Mouse (Mus musculus) CH12.LX (cell line): Measurements from ENCODE around the gene Ppm1k. TPM values are rescaled to one million over a fixed set of nuclear protein-coding genes. Genes with fewer than 3 reads are reported as not detected.

Experiments
- DNase-seq: peaks from one replicate; pipeline ENCODE4 v3.0.0-alpha.2; 2013; ENCODE audit errors: extremely low read depth
- H3K27ac ChIP-seq: 2 replicates; pipeline ENCODE4 v1.5.1; 2012; ENCODE audit warnings: low read depth, mild to moderate bottlenecking, control low read depth, moderate library complexity; ENCODE audit not compliant: insufficient read depth
- H3K27me3 ChIP-seq: replicated peaks from 2 replicates; pipeline ENCODE3; 2012; ENCODE audit warnings: inconsistent platforms
- H3K36me3 ChIP-seq, 2 experiments: replicated peaks in 1 of 2; 2 replicates each; pipeline versions ENCODE3 to v1.6.1; 2012; ENCODE audit warnings: inconsistent platforms in 1 of 2, low read length in 1 of 2, mild to moderate bottlenecking in 1 of 2, mixed read lengths in 1 of 2, moderate library complexity in 1 of 2; ENCODE audit not compliant: control insufficient read depth in 1 of 2, insufficient read depth in 1 of 2
- H3K4me1 ChIP-seq, 2 experiments: 2 replicates each; pipeline ENCODE4 v1.6.1; 2012; ENCODE audit warnings: inconsistent platforms in 1 of 2, moderate library complexity in 1 of 2; ENCODE audit not compliant: insufficient read depth in 2 of 2, control insufficient read depth in 1 of 2
- H3K4me2 ChIP-seq: 2 replicates; pipeline ENCODE4 v1.6.1; 2012; ENCODE audit warnings: low read depth, mild to moderate bottlenecking, control low read depth; ENCODE audit not compliant: poor library complexity, insufficient read depth, severe bottlenecking
- H3K4me3 ChIP-seq, 3 experiments: fragments of 150-350 bp in 1 of 3; sonication (generic) in 1 of 3; replicated peaks in 1 of 3; 2 replicates each; pipeline versions ENCODE3 to v1.5.1; 2011 to 2012; ENCODE audit warnings: low read depth in 2 of 3, low read length in 2 of 3, mild to moderate bottlenecking in 2 of 3, moderate library complexity in 2 of 3, control low read depth in 1 of 3, improper control_type of control experiment in 1 of 3, inconsistent platforms in 1 of 3, mixed read lengths in 1 of 3; ENCODE audit not compliant: poor library complexity in 1 of 3
- H3K79me2 ChIP-seq: replicated peaks from 2 replicates; pipeline ENCODE4 v1.6.1; 2012; ENCODE audit warnings: mild to moderate bottlenecking, moderate library complexity; ENCODE audit not compliant: control insufficient read depth, poor library complexity, insufficient read depth, severe bottlenecking; ENCODE audit errors: extremely low read depth
- H3K9ac ChIP-seq: 2 replicates; pipeline ENCODE4 v1.6.1; 2012; ENCODE audit warnings: low read depth, mild to moderate bottlenecking, control low read depth, moderate library complexity; ENCODE audit not compliant: insufficient read depth
- H3K9me3 ChIP-seq: replicated peaks from 2 replicates; pipeline ENCODE3; 2012; ENCODE audit warnings: low read length, inconsistent platforms, mixed read lengths
- BHLHE40 ChIP-seq: IDR thresholded peaks from 2 replicates; pipeline ENCODE4 v1.6.1; 2011; ENCODE audit warnings: mild to moderate bottlenecking, low read depth, low read length, improper control_type of control experiment
- CHD1 ChIP-seq: IDR thresholded peaks from 2 replicates; pipeline ENCODE4 v1.6.1; 2012; ENCODE audit warnings: low read depth, low read length, improper control_type of control experiment, inconsistent platforms
- CHD2 ChIP-seq: IDR thresholded peaks from 2 replicates; pipeline ENCODE4 v1.6.1; 2011; ENCODE audit warnings: low read length, improper control_type of control experiment
- E2F4 ChIP-seq: IDR thresholded peaks from 2 replicates; pipeline ENCODE4 v1.6.1; 2011; ENCODE audit warnings: low read depth, low read length, improper control_type of control experiment; ENCODE audit not compliant: insufficient replicate concordance
- EP300 ChIP-seq: IDR thresholded peaks from 2 replicates; pipeline ENCODE4 v1.6.1; 2011; ENCODE audit warnings: low read length, improper control_type of control experiment
- ETS1 ChIP-seq: conservative IDR thresholded peaks from 2 replicates; pipeline ENCODE4 v1.6.1; 2012; ENCODE audit warnings: low read depth, mild to moderate bottlenecking, inconsistent platforms, low read length, improper control_type of control experiment, moderate library complexity
- IRF4 ChIP-seq: IDR thresholded peaks from 2 replicates; pipeline ENCODE4 v1.6.1; 2014; ENCODE audit warnings: low read depth, mild to moderate bottlenecking, inconsistent platforms, low read length, improper control_type of control experiment
- JUND ChIP-seq: conservative IDR thresholded peaks from 2 replicates; pipeline ENCODE4 v1.6.1; 2011; ENCODE audit warnings: low read depth, low read length, improper control_type of control experiment
- KAT2A ChIP-seq: IDR thresholded peaks from 2 replicates; pipeline ENCODE4 v1.6.1; 2012; ENCODE audit warnings: low read length, improper control_type of control experiment, inconsistent platforms; ENCODE audit not compliant: insufficient replicate concordance
- MAFK ChIP-seq: IDR thresholded peaks from 2 replicates; pipeline ENCODE4 v1.6.1; 2011; ENCODE audit warnings: low read length, improper control_type of control experiment; ENCODE audit not compliant: insufficient replicate concordance
- MAX ChIP-seq: IDR thresholded peaks from 2 replicates; pipeline ENCODE4 v1.6.1; 2011; ENCODE audit warnings: low read length, improper control_type of control experiment
- MXI1 ChIP-seq: IDR thresholded peaks from 2 replicates; pipeline ENCODE4 v1.6.1; 2011; ENCODE audit warnings: mild to moderate bottlenecking, low read depth, low read length, improper control_type of control experiment
- MYC ChIP-seq: IDR thresholded peaks from 2 replicates; pipeline ENCODE4 v1.6.1; 2011; ENCODE audit warnings: low read depth, mild to moderate bottlenecking, improper control_type of control experiment, low read length
- NELFE ChIP-seq: IDR thresholded peaks from 2 replicates; pipeline ENCODE4 v1.6.1; 2011; ENCODE audit warnings: low read depth, low read length, improper control_type of control experiment
- NRF1 ChIP-seq: IDR thresholded peaks from 2 replicates; pipeline ENCODE4 v1.6.1; 2014; ENCODE audit warnings: low read depth, mild to moderate bottlenecking, inconsistent platforms, low read length, improper control_type of control experiment, moderate library complexity
- POLR2A ChIP-seq: IDR thresholded peaks from 2 replicates; pipeline ENCODE4 v1.6.1; 2011; ENCODE audit warnings: low read depth, mild to moderate bottlenecking, improper control_type of control experiment, low read length
- SIN3A ChIP-seq: IDR thresholded peaks from 2 replicates; pipeline ENCODE4 v1.6.1; 2012; ENCODE audit warnings: low read length, improper control_type of control experiment, inconsistent platforms
- TBP ChIP-seq: conservative IDR thresholded peaks from 2 replicates; pipeline ENCODE4 v1.6.1; 2011; ENCODE audit warnings: low read depth, low read length, improper control_type of control experiment
- TCF12 ChIP-seq: IDR thresholded peaks from 2 replicates; pipeline ENCODE4 v1.6.1; 2014; ENCODE audit warnings: low read depth, mild to moderate bottlenecking, inconsistent platforms, low read length, improper control_type of control experiment
- ZKSCAN1 ChIP-seq: IDR thresholded peaks from 2 replicates; pipeline ENCODE4 v1.6.1; 2012; ENCODE audit warnings: low read depth, inconsistent platforms, low read length, improper control_type of control experiment, borderline replicate concordance
- ZMIZ1 ChIP-seq: IDR thresholded peaks from 2 replicates; pipeline ENCODE4 v1.6.1; 2012; ENCODE audit warnings: low read depth, mild to moderate bottlenecking, inconsistent platforms, low read length, improper control_type of control experiment
- ZNF384 ChIP-seq: IDR thresholded peaks from 2 replicates; pipeline ENCODE4 v1.6.1; 2012; ENCODE audit warnings: low read depth, low read length, improper control_type of control experiment, inconsistent platforms
- dilution Hi-C: fragments of 300-500 bp; cut with MboI; formaldehyde crosslinking; loops from 2 replicates; pipeline ENCODE4 v1.14.3; 2020; ENCODE audit warnings: low sequenced_read_pairs; ENCODE audit not compliant: extremely low pct_unique_long_range_greater_than_20kb, extremely low pct_ligation_motif_present
- in situ Hi-C: fragments of 300-500 bp; cut with MboI; formaldehyde crosslinking; loops from 3 replicates; pipeline ENCODE4 v1.14.3; 2019; ENCODE audit warnings: low sequenced_read_pairs, low pct_ligation_motif_present, low pct_unique_long_range_greater_than_20kb, mixed read lengths
- polyA plus RNA-seq: library from polyadenylated mRNA; unstranded; fragments of >175 nt; gene quantifications from 2 replicates; pipeline ENCODE4 v1.2.1, GENCODE M21; 2012; ENCODE audit warnings: low read depth; ENCODE audit not compliant: insufficient read length
- total RNA-seq, 2 experiments: library from RNA; depleted of rRNA; stranded (reverse); fragments of 300-350 nt in 1 of 2; fragments of >200 nt in 1 of 2; gene quantifications; 2 replicates each; pipeline ENCODE4 v1.2.3; 2012 to 2014

Gene Ppm1k
- total RNA-seq (2012; rRNA removed) (9.8 and 10.5 TPM in 2 replicates), total RNA-seq (2014; rRNA removed) (15.1 and 27.1 TPM in 2 replicates), polyA plus RNA-seq (11.0 and 17.1 TPM in 2 replicates)

DNA sequence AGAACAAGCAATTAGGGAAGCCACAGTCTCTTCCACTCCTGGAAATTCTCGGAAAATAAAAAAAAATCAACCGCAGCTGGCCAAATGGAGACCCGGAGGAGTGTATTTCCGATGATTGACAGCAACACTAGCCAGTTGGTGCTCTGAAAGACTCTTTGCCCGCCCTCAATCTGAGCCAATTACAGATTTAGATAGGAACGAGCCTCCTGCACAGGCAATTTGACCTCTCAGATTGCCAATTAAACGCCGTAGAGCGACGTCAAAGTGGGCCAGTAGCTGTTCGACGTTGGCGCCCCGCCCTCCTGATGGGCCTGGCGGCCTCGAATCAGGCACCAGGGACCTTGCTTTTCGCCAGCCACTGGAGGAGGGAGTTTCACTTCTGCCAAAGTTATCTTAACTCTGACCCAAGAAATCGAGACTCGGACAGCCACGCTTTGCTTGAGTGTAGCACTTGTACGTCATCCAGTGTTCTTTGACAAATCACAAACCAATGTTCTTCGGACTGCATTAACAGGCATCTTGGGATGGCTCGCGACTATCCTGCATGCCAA lies at the start of gene Ppm1k:
Gene Ppm1k (minus strand): TSS at position 83 of the 551 bp plus-strand sequence.
- dilution Hi-C loops (no loop called here), in situ Hi-C loops (no loop called here)
- Histone ChIP-seq H3K9ac (peak within 1 kb of the TSS; percentile 87), H3K4me2 (peak within 1 kb of the TSS; percentile 80), H3K4me1 (peaks cover 0 to 20% of the 10 kb centered on the region in 2 experiments; a peak in 2 of 4 replicates), H3K9me3 (no peaks in the 10 kb centered on the region), H3K27me3 (no peaks in the 10 kb centered on the region), H3K27ac (peak within 1 kb of the TSS; percentile 77), H3K36me3 (no peaks in the 10 kb centered on the region), H3K79me2 (peaks cover 15% of the 10 kb centered on the region), H3K4me3 (peak within 1 kb of the TSS; percentile 73 to 100 (median 74))
- TF ChIP-seq ETS1 (0 out of 2 replicates have a peak, but pooled peaks have one; percentile 13), JUND (no peak), NELFE (peak; percentile 72), MYC (peak; percentile 60; the same call in 1 of the 2 replicates), ZNF384 (peak; percentile 94), ZKSCAN1 (no peak), TBP (peak; percentile 91), MAX (peak; percentile 56; the same call in 1 of the 2 replicates), EP300 (peak; percentile 46; the same call in 1 of the 2 replicates), CHD1 (no peak), IRF4 (peak; percentile 90), TCF12 (0 out of 2 replicates have a peak, but pooled peaks have one; percentile 10), SIN3A (peak; percentile 20; the same call in 1 of the 2 replicates), POLR2A (peak; percentile 88), MXI1 (peak; percentile 10; the same call in 1 of the 2 replicates), MAFK (no peak), E2F4 (0 out of 2 replicates have a peak, but pooled peaks have one; percentile 74), NRF1 (peak; percentile 29; the same call in 1 of the 2 replicates), KAT2A (no peak), ZMIZ1 (peak; percentile 63), BHLHE40 (0 out of 2 replicates have a peak, but pooled peaks have one; percentile 5), CHD2 (peak; percentile 80; the same call in 1 of the 2 replicates)
- DNase-seq = peak; percentile 99
